Mouse (Mus musculus) midbrain, embryonic 16.5 days (tissue): ENCODE results near the gene Fam234a. TPM values are rescaled to one million over a fixed set of nuclear protein-coding genes. Genes with fewer than 3 reads are reported as not detected.
"Not testable (repeated sequence)": the region's sequence is repeated elsewhere in the genome, so short reads cannot be mapped to it uniquely, and the experiment has no call there.

Experiments used
- ATAC-seq: fragments of 200-750 bp; cut with Nextera tagmentation; 2 replicates; pipeline ENCODE4 v1.8.0; 2017; ENCODE audit warnings: moderate TSS enrichment
- H3K27ac ChIP-seq: fragments of 300-500 bp; sonication (generic); 2 replicates; pipeline ENCODE4 v1.5.1; 2014; ENCODE audit warnings: mild to moderate bottlenecking, low read length, mixed read lengths
- H3K27me3 ChIP-seq: fragments of 300-500 bp; sonication (generic); 2 replicates; pipeline ENCODE4 v1.6.1; 2014; ENCODE audit warnings: low read depth, low read length, mixed read lengths; ENCODE audit not compliant: control insufficient read depth, insufficient read depth
- H3K36me3 ChIP-seq: fragments of 300-500 bp; sonication (generic); 2 replicates; pipeline ENCODE4 v1.6.1; 2014; ENCODE audit warnings: mild to moderate bottlenecking, low read length, moderate library complexity, mixed read lengths; ENCODE audit not compliant: control insufficient read depth, insufficient read depth
- H3K4me1 ChIP-seq: fragments of 300-500 bp; sonication (generic); 2 replicates; pipeline ENCODE4 v1.6.1; 2014; ENCODE audit warnings: mild to moderate bottlenecking, low read length, mixed read lengths; ENCODE audit not compliant: control insufficient read depth, insufficient read depth
- H3K4me2 ChIP-seq: fragments of 300-500 bp; sonication (generic); 2 replicates; pipeline ENCODE4 v1.6.1; 2014; ENCODE audit warnings: mild to moderate bottlenecking, low read length, mixed read lengths
- H3K4me3 ChIP-seq: fragments of 300-500 bp; sonication (generic); 2 replicates; pipeline ENCODE4 v1.5.1; 2014; ENCODE audit warnings: low read depth, mild to moderate bottlenecking, low read length, moderate library complexity, mixed read lengths
- H3K9ac ChIP-seq: fragments of 300-500 bp; sonication (generic); 2 replicates; pipeline ENCODE4 v1.6.1; 2014; ENCODE audit warnings: low read depth, low read length, mixed read lengths
- H3K9me3 ChIP-seq: fragments of 300-500 bp; sonication (generic); replicated peaks from 2 replicates; pipeline ENCODE4 v1.6.1; 2014; ENCODE audit warnings: mild to moderate bottlenecking, low read length, mixed read lengths; ENCODE audit not compliant: control insufficient read depth, poor library complexity, severe bottlenecking
- WGBS: fragments of 180-500 bp; shearing (Covaris S2); extraction: QIAGEN DNeasy Blood & Tissue Kit; methylation state at CpG from one replicate; pipeline ENCODE4 v1.1.7; 2014; 5-methylcytosine and 5-hydroxymethylcytosine counted together
- polyA plus RNA-seq: library from polyadenylated mRNA; unstranded; fragments of >200 nt; fragmentation: Nextera tagmentation; extraction: Ambion mirVana; gene quantifications from 2 replicates; pipeline ENCODE4 v1.2.1, GENCODE M21; 2015

Fam234a gene
- polyA plus RNA-seq, 1 experiment from 2014 or later, result 32.6 TPM

DNA sequence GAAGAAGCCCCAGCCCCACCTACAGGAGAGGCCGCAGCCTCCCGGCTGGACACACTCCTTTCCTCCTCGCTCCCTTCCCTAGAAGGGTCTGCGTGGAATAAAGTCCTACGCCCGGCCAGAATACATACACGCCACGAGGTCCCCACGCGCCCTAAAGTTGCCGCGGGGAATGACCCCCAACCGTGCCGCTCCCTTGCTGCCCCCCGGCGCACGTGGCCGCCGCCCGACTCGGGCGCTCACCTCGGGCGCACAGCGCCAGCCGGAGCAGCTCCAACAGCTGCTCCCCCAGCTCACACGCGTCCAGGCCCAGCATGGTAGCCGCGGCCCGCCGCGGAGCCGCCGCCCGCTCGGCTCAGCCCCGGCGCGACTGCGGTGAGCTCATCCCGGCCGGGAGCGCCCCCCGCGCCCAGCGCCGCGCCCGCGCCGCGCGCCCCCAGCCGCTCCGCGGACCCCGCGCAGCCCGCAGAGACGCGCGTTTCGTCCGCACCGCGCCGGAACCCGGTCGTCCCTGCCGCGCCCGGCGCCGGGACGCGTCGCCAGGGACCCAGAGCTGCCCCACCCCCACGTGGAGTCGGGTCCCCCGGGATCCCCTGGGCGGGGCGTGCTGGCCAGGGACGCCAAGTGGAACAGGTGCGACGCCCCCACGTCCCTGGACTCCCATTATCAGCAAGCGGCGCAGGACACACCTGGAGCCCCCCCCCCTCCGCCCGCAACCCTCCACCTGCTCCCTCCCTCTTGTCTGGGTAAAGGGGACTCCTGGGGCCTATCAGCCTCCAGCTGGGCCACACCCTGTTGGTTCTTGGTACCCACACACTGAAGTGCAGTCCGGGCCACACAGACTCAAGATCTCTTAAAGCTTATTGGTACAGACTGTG, 43.0 kb downstream of the Fam234a start:
- no peaks in the 10 kb centered on the region; the same call in 1 of the 2 replicates for H3K36me3 ChIP-seq
- H3K27ac ChIP-seq, result no peak overlapping the region
- peaks cover 31% of the 10 kb centered on the region for H3K27me3 ChIP-seq
- no peaks in the 10 kb centered on the region for H3K9me3 ChIP-seq
- peak overlapping the region; percentile 80 for H3K4me2 ChIP-seq
- ATAC-seq, result peak; percentile 58
- WGBS, result under 1% methylated on average over 33 of the region's 92 CpGs
- H3K9ac ChIP-seq, result peak overlapping the region; percentile 70
- H3K4me1 ChIP-seq, result peaks cover 5% of the 10 kb centered on the region; the same call in 1 of the 2 replicates
- H3K4me3 ChIP-seq, result peak overlapping the region; percentile 57

DNA sequence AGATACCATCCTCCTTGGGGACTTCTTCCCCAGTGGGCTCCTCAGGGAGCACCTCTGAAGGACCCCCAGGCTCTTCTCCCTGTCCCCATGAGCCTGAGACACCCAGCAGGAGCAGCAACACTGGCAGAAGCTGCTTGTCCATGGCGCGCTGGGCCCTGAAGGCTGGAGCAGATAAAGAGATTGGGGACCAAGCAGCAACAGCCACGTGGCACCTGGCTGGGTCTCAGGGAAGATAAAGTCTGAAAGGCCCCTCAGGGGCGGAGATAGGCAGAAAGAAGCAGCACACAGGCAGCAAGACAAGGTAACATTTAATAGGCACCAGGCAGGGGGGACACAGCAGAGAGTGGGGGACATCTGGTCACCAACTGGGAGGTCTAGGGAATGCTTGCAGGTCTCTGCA, 45.1 kb downstream of the Fam234a start, which contains the start of gene Pdia2:
TSS of gene Pdia2 (minus strand) at position 196 of the 400 bp plus-strand sequence.
- no peak within 1 kb of the TSS; the same call in 1 of the 2 replicates for H3K4me3 ChIP-seq
- H3K9me3 ChIP-seq, result no peaks in the 10 kb centered on the region
- ATAC-seq, result no peak
- no peak within 1 kb of the TSS for H3K27ac ChIP-seq
- H3K36me3 ChIP-seq, result peaks cover 12% of the 10 kb centered on the region; the same call in 1 of the 2 replicates
- WGBS, result 76% methylated on average over 4 of the region's 4 CpGs
- H3K27me3 ChIP-seq, result peaks cover 21% of the 10 kb centered on the region
- 0 out of 2 replicates have a peak within 1 kb of the TSS, but pooled peaks have one; percentile 3 for H3K9ac ChIP-seq
- H3K4me1 ChIP-seq, result peaks cover 5% of the 10 kb centered on the region; the same call in 1 of the 2 replicates
- peak within 1 kb of the TSS; percentile 80 for H3K4me2 ChIP-seq

DNA sequence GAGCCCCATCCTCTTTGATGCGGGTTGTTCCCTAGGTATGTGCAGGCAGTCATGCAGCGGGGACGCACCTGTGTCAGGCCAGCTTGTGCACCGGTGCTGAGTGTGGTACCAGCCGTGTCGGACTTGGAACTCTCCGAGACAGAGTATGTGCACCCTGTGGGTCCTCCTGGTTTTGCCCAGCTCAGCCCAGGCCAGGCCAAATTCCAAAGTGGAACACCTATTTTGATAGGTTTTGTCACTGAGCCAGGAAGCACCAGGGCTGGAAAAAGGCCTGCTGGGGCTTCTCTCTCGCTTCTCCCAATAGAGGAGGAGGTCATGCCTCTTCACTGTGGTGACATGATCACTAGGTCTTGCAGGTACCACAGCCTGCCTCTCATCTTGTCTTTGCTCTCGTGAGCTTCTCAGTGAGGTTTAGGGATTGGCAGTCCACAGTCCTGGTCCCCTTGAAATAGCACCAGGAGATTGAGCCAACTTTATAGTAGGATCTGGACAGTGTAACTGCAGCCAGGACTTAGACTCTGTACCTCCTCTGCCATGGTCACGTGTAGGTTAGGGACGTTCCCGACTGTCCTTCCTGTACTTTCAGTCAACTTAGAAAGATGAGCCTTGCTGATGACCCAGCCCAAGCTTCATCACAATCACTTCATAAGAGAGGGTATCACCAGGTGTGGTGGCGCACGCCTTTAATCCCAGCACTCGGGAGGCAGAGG, 51.4 kb downstream of the Fam234a start:
- Histone ChIP-seq H3K4me1 (no peaks in the 10 kb centered on the region), H3K27ac (no peak overlapping the region), H3K4me2 (no peak overlapping the region), H3K9me3 (no peaks in the 10 kb centered on the region), H3K4me3 (no peak overlapping the region), H3K9ac (no peak overlapping the region), H3K36me3 (peaks cover 58% of the 10 kb centered on the region), H3K27me3 (no peaks in the 10 kb centered on the region)
- no peak for ATAC-seq
- 94% methylated on average over 15 of the region's 15 CpGs for WGBS

DNA sequence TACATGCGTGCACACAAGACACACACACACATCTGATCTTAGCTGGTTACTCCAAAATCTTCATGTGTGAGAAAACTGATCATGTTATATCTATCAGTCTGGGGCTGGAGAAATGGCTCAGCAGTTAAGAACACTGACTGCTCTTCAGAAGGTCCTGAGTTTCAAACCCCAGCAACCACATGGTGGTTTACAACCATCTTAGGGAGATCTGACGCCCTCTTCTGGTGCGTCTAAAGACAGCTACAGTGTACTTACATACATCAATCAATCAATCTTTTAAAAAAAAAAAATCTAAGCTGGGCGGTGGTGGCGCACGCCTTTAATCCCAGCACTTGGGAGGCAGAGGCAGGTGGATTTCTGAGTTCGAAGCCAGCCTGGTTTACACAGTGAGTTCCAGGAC, 52.6 kb downstream of the Fam234a start:
- not testable (repeated sequence) for H3K4me2 ChIP-seq, H3K4me3 ChIP-seq, H3K4me1 ChIP-seq, ATAC-seq, H3K9me3 ChIP-seq, H3K9ac ChIP-seq, H3K27ac ChIP-seq, H3K27me3 ChIP-seq
- 91% methylated on average over 7 of the region's 7 CpGs for WGBS
- H3K36me3 ChIP-seq, result peaks cover 62% of the 10 kb centered on the region

DNA sequence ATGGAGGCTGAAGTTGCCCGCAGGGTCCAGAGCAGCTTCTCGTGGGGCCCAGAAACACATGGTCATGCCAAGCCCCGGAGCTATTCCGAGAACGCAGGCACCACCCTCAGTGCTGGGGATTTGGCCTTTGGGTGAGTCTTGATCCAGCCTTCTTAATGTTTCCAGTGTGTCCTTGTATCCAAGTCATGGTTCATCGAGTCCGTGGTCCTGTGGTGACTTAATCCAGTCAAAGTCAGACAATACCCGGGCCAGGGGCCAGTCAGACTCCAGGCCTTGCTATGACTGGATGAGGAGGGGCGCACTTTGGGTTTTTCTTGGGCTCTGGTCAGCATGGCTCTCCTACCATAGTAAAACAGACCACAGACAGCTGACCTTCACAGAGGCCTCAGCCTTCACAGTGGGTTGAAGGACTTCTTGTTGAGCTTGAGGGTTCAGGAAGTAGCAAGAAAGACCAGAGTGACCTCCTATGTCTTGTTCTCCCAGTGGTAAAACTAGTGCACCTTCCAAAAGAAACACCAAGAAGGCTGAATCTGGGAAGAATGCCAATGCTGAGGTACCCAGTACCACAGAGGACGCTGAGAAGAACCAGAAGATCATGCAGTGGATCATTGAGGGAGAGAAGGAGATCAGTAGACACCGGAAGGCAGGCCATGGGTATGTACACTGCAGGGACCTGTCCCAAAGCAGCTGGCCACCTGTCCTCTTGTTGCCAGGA, 55.8 kb downstream of the Fam234a start:
- Histone ChIP-seq H3K36me3 (peaks cover 58% of the 10 kb centered on the region), H3K27me3 (no peaks in the 10 kb centered on the region), H3K4me1 (no peaks in the 10 kb centered on the region), H3K9ac (no peak overlapping the region), H3K4me3 (no peak overlapping the region), H3K27ac (no peak overlapping the region), H3K4me2 (no peak overlapping the region), H3K9me3 (no peaks in the 10 kb centered on the region)
- WGBS, result 92% methylated on average over 11 of the region's 11 CpGs
- no peak for ATAC-seq

DNA sequence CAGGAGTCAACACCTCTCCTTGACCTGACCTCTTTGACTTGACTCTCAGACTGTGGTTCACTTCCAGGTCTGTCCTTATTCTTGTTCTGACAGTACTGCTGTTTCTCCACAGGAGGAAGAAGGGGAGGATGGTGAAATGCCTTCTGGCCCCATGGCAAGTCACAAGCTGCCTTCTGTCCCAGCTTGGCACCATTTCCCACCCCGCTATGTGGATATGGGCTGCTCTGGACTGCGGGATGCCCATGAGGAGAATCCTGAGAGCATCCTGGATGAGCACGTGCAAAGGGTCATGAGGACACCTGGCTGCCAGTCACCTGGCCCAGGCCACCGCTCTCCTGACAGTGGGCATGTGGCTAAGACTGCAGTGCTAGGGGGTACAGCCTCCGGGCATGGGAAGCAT, 56.5 kb downstream of the Fam234a start:
- no peaks in the 10 kb centered on the region for H3K4me1 ChIP-seq
- no peak for ATAC-seq
- H3K36me3 ChIP-seq, result peaks cover 55% of the 10 kb centered on the region
- 96% methylated on average over 5 of the region's 5 CpGs for WGBS
- no peak overlapping the region for H3K27ac ChIP-seq
- no peak overlapping the region for H3K4me2 ChIP-seq
- H3K4me3 ChIP-seq, result no peak overlapping the region
- no peaks in the 10 kb centered on the region for H3K27me3 ChIP-seq
- H3K9ac ChIP-seq, result no peak overlapping the region
- H3K9me3 ChIP-seq, result no peaks in the 10 kb centered on the region

DNA sequence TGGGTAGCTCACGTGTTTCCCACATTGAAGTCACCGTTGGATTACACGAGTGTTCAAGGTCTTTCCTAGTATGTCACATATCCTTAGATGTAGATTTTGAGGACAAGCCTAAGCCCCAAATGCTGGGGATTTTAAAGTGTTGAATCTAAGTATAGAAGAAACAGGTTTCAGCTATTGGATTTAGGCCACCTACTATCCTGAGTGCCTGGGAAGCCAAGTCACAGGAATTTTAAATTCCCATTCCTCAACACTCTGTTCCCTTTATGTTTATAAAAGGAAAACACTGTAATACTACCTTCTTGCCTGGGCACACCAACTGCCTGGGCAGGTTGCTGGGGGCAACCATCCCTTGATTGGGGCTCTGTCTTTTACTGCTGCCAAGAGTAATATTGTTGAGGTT, 62.9 kb downstream of the Fam234a start:
- no peak overlapping the region for H3K4me3 ChIP-seq

DNA sequence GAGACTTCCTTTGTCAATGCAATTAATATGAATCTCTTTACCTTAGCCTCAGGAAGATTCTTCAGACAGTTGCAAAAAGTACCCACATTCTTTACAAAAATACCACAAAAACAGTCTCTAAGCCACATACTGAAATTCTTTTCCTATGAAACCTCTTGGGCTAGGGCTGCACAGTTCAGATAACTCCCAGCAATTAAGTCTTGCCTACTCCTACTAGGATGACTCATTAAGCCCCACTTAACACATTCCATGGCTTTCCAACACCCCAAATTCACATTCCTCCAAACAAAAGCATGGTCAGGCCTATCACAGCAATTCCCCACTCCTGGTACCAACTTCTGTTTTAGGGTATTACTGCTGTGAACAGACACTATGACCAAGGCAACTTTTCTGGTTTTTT, 65.4 kb downstream of the Fam234a start:
- ATAC-seq, result no peak
- Histone ChIP-seq H3K4me1 (no peaks in the 10 kb centered on the region), H3K36me3 (peaks cover 20% of the 10 kb centered on the region; the same call in 1 of the 2 replicates)

More for the DNA sequence above, 62.9 kb downstream of the Fam234a start:
- H3K4me1 ChIP-seq, result no peaks in the 10 kb centered on the region
- WGBS, result 97% methylated on average over 3 of the region's 3 CpGs
- H3K9me3 ChIP-seq, result no peaks in the 10 kb centered on the region
- peaks cover 21% of the 10 kb centered on the region for H3K36me3 ChIP-seq
- ATAC-seq, result no peak
- H3K27ac ChIP-seq, result no peak overlapping the region
- H3K4me2 ChIP-seq, result no peak overlapping the region
- H3K9ac ChIP-seq, result no peak overlapping the region
- no peaks in the 10 kb centered on the region for H3K27me3 ChIP-seq

More for the DNA sequence above, 65.4 kb downstream of the Fam234a start:
- H3K9ac ChIP-seq, result no peak overlapping the region
- no peaks in the 10 kb centered on the region for H3K9me3 ChIP-seq
- no peak overlapping the region for H3K4me3 ChIP-seq
- no peak overlapping the region for H3K4me2 ChIP-seq
- no peaks in the 10 kb centered on the region for H3K27me3 ChIP-seq
- H3K27ac ChIP-seq, result no peak overlapping the region
